Mouse (Mus musculus) granulocyte monocyte progenitor cell, adult 5-6 weeks (primary cell): ENCODE data around the gene Dtx3. TPM values are rescaled to one million over a fixed set of nuclear protein-coding genes. Genes with fewer than 3 reads are reported as not detected.

ENCODE experiments used
- ATAC-seq: replicated peaks from 2 replicates; pipeline ENCODE4 v1.8.0; 2016; ENCODE audit warnings: mild to moderate bottlenecking, moderate TSS enrichment, inconsistent platforms; ENCODE audit not compliant: poor library complexity, severe bottlenecking
- total RNA-seq, 2 experiments: library from RNA; stranded (forward) in 1 of 2; stranded (reverse) in 1 of 2; fragments of 200-712, 200-1000 nt in 1 of 2; fragments of >200 nt in 1 of 2; fragmentation: Nextera tagmentation in 1 of 2; gene quantifications; 2 replicates each; pipeline ENCODE4 v1.2.3; 2014 to 2017

Dtx3 gene
- total RNA-seq, 2 experiments from 2014 or later = 19.9 to 51.9 TPM

DNA sequence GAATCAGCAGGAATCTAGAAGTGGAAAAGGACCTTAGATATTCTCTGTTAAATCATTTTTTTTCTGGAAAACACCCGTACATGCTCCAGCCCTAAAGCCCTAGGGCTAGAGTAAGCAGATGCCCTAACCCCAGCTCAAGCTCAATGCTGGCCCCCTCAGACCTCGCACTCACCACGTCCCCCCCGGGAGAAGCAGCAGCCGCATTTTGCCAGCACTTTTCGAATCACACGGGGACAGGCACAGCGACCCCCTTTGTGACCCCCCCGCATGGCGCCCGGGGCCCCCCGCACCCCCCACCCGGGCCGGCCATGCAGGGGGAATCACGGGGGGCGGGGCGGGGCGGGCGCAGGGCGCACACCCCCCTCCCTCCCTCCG is 7.5 kb downstream of the Dtx3 start:
- no peak for ATAC-seq

DNA sequence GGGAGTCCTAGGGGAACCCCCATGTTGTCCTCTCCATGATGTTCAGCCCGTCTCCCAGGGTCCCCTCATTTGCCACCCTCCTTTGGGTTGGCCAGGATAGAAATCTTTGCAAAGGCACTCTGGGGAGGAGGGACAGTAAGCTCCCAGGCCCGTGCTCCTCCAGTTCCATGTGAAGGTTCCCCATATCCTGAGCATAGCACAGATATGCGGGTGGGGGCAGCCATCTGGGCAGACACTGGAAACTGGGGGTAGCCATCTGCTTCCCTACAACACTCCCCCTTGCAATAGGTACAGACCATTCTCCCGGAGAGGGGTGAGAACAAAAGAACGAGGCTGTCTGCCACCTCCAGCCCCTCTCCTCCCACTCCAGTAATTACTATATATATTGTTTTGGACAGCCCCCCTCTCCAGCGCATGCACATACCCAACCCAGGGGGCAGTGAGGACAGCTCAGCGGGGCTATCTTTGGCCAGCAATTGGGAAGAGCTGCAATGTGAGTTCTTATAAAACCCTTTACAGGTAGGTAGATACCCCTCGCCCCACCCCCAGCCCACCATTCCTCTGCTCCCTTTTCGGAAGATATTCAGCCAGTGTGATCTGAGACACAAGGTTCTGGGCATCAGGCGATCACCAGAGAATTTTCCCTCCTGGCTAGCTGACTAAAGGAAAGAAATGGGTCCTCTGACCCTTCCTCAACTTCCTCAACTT is 8.0 kb downstream of the Dtx3 start:
- ATAC-seq = no peak

DNA sequence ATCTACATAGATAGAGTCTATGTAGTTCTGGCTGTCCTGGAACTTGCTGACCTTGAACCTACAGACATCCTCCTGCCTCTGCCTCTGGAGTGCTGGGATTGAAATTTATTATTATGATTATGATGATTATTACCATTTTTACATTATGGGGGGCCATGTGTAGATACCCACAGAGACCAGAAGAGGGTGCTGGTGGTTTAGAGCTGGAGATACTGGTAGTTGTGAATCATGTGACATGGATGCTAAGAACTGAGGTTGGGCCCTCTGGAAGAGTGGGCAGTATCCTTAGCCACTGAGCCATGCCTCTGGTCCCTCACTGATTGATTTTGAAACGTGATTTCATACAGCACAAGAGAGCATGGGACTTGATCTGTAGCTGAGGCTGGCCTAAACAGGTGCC is 9.1 kb downstream of the Dtx3 start:
- no peak for ATAC-seq

DNA sequence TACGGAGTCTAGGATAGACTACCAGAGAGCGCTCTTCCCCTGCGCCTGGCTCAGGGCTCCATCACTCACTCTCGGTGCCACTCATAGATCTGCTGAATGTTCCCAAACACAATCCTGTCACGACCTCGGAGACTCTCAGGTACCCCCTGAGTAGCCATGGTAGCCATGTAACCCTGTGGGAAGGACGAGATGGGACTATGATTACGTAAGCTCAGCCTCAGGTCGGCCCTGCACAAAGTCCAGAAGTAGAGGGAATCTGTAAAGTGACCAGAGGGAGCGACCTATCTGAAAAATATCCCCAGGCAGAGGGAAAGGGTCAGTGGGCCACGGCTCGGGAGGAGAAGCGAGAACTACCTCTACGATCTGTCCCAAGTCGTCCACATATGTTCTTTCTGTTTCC is 10.0 kb downstream of the Dtx3 start:
- no peak for ATAC-seq

DNA sequence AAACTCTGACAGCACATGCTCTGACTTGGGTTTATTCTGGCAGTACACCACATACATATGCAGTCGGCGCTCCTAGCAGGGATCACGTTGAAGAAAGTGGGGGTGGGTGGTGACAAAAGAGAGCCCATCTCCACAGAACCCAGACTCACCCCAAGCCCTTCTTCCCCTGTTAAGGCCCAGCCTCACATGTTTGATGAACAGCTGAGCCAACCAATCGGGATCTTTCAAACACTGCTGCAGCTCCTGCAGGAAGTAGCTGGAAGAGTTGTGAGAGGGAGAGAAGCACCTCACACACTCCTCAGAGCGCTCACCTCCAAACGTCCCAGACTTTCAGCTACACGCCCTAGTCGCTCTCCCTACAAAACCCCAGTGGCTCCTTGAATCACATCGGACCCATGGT is 10.4 kb downstream of the Dtx3 start:
- no peak for ATAC-seq

DNA sequence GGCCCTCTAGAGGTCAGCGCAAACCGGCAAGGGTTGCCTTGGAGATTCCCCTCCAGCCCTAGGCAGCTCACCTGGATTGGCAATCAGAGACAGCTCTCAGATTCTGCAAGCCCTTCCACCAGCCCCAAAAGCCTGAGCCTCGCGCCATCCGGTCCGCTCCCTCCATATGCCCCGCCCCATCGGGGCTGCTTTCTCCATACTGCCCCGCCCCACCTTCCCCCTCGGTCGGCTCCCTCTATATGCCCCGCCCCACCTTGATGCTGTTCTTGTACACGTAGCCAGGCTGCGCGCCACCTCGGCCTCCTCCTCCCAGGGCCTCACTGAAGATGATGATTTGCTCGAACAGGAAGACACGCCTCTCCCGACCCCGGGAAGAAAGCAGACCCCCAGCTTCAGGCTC is 11.8 kb downstream of the Dtx3 start:
- ATAC-seq = 0 out of 2 replicates have a peak, but pooled peaks have one; percentile 9

DNA sequence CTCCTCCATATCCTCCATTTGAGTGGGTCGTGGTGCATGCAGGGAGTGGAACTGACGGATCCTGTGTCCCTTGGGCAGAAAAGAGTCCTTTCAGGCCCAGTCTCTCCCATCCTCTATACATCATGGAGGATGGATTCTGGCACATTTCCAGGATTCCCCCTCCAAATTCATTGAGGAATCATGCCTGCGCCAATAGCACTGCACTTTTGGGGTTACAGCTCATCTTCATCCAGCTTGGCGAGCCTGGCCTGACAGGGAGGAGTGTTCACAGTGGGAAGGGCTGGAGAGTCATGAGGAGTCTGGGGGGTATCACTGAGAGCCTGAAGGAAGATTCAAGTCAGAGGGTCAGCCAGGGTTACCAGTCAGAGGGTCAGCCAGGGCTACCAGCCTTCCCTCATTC is 12.9 kb downstream of the Dtx3 start:
- ATAC-seq = no peak

DNA sequence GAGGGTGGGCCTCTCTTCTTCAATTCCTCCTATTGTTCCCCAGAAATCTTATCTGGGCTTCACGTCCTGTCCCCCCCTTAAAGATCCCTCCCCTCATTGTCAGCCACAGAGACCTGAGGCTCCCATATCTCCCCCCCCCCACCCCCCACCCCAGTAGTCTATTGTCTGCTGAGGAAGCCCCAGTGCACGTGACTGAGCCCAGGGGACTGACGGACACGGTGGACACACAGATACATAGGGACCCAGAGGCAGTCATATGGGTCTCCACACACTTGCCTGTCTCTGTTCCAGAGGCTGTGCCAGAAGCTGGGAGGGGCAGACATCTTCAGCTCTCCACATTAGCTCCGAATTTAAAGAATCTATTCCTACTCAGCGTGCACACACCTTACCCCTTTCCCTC is 14.0 kb downstream of the Dtx3 start:
- ATAC-seq = no peak

DNA sequence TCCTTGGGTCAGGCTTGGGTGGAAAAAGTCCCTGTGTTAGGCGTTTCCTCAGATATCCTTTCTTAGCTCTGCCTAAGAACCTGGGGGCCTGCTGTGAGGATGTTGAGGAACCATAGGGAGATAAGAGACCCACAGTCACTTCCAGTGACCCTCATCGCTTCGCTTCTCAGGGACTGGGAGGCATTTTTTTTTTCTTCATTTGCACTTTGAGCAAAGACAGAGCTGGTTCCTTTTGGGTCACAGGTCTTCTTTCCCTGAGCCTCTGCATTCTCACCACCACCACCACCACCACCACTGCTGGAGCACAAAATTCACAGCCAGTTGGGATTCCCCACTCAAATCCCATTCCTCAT is 14.9 kb downstream of the Dtx3 start:
- no peak for ATAC-seq

DNA sequence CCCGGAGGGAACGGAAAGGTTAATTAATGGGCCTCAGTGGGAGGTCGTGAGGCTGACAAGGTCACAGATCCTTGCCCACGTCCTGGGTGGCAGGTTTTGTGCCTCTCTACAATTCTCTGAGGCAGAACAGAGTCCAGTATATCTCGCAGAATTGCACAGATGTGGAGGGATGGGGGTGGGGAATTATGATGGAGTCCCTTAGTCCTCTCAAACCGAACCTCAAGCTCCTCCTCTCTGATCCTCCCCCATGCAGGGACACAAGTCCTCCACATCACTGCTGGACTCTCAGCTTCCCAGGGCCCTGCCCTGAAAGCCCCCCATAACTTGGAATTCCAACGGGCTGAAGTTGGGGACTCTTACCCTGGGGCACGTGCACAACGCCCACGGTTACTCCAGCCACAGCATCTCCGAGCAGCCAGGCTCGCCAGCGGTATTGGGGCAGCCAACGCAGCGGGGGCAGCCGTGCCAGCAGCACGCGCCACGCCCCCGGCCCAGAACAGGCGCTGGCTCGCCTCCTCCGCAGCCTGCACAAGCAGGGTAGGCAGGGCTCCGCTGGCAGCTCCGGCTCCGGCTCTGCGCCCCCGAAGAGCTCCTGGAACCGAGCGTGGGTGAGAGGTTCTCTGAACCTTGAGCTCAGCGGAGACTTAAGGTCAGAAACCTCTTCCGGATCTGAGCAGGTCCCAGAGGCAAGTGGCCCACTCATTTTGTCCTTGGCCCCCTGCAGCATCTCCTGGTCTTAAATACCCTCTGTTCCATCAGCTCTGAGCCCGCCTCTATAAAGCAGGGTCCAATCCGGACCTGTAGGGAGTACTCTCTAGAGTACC is 15.4 kb downstream of the Dtx3 start, which contains the start of gene Slc26a10:
Gene Slc26a10 (minus strand): TSS at position 775 of the 824 bp plus-strand sequence.
- ATAC-seq = 0 out of 2 replicates have a peak, but pooled peaks have one; percentile 3

DNA sequence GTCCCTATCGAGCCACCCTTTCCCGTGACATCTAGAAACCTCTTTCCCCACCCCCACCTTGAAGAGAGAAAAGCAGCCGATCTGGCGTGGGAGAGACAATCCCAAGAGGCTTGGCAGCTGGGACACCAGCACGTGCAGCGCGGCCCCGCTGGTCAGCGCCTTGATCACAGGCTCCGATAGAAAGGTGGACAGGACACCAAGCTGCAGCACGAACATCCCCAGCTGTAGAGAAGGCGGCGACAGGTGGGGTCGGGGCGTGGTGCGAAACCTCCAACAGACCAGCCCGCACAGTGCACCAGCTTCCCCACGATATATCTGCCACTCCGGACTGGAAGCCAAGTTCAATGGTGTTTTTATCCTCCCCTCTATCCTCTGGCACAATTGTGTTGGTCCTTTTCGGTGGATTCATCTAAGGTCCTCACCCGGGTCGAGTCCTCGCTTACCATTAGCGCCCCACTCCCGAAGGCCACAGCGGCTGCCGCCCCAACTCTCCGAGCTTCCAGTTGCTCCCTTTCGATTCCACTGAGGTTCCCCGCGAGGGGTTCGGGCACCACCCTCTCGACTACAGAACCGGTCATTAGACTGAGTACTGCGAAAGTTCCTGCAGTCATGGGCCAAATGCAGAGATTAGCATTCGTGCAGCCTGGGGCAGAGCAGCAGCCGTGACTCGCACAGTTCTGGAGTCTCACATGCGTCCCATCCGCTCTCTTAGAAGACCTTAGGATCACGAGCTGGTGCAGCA is 17.1 kb downstream of the Dtx3 start:
- 0 out of 2 replicates have a peak, but pooled peaks have one; percentile 5 for ATAC-seq

DNA sequence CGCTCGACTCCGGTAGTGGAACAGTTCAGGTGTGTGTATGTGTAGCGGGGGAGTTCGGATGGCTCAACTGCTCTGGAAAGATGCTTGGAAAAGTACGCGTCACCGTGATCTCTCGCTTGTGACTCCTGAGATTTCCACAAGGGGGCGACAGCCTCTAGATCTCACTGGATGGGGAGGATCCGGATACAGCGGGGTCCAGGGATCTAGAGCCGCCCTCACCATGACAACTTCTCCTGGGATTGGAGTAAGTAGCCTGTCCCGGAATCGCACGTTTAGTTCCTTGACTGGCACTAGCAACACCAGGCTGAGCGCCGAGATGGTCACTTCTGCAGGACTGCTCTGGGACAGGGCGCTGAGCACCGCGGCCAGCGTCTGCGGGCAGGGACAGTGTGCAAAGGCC is 17.8 kb downstream of the Dtx3 start:
- ATAC-seq = peak; percentile 71

DNA sequence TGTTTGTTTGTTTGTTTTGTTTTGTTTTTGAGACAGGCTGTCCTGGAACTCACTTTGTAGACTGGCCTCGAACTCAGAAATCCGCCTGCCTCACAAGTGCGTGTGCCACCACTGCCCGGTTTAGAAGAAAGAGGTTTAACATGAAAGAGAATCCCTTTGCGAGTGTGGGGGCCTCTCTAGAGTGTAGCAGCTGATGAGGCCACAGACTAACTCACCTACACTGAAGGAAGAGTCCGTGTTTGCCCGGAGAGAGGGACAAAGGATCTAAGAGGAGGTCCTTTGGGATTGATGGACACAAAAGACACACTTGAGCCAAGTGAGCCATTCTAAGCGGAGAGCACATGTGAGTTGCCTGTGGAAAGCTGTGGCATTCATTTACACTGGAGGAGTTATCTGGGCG is 18.3 kb downstream of the Dtx3 start:
- ATAC-seq = no peak

DNA sequence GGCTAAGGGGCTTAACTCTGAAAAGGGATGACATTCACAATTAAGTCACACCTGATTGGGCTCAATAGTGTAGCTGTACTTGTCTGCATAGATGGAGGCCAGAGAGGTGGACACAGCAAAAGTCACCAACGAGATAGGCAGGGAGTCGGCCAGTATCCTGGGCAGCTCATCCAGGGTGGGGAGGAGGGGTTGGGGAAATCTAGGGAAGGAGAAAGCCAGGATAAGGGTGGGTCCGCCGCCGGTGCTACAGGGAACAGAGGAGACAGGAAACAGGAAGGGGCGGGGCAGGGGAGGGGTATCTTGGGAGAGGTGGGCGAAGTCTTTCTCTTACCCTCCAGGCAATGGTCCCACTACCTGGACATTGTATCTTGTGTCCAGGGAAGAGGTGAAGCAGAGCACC is 18.8 kb downstream of the Dtx3 start:
- ATAC-seq = no peak

DNA sequence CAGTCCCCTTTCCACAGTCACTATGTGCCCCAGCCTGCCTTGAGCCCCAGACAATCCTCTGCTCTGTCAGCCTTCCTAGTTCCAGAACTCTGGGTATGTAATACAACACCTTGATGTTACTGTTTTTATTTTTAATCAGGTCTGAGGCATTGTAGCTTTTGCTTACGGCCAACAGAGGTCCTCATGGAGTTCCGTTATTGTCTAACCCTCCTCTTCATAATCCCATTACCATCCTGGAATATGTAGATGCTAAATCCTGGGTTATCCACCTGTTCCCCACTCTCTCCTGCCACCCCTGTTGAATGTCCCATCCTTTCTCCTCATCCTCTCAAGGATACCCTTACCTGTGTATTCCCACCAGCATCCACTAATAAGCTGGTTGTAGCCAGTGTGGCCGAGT is 19.3 kb downstream of the Dtx3 start:
- ATAC-seq = no peak

DNA sequence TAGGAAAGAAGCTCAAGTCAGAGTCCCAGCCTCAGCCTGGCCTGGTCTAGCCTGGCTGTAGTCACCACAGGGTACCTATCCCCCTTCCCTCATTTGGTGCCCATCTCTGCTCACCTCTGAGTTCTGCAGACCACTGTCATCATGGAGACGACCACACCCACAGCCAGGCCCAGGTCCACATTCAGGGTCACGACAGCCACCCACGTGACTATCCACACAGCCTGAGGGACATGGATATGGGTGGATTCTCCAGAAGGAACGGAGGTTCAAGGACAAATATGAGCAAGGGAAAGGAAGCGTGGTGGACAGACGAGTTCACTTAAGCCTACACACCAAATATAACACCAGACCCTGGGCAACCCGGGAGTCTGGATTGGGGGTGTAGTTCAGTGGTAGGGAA is 21.4 kb downstream of the Dtx3 start:
- no peak for ATAC-seq

DNA sequence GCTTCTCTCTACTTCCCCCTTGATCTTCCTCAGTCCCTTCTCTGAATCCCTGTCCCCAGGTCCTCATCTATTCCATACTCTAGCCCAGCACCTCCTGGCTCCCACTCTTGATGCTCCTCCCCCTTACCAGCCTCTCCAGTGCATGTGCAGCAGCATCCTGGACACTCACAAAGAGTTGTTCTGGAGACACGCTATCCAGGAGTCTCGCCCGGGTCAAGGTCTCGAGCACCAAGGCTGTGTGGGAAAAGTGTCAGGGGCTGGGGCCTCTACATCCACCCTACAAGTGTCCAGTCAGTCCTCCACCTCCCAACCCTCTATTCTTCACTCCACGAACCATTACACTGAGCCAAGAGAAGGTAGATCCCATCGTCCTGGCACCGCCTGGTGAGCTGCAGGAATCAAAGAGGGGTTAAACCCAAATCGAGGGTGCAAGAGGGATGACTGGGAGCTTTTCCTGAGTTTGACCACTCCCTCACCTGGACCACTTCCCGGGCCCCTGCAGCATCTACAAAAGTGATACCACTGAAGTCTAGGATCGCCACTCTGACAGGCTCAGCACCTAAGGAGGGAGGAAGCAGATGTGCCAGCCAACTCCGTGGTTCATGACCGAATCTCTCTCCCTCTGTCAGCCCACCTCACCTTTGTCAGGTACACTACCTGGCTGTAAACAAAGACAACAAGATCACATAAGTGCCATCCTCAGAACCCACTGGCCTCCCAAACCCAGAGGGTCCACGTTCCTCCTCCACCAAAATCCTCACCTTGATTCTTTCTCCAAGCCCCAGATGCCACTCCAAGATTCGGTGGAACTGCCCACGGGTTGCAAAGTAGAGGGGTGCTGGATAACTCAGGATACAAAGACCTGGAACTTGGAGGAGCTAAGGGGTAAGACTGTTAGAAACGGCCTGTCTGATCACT is 22.1 kb downstream of the Dtx3 start:
- no peak for ATAC-seq

DNA sequence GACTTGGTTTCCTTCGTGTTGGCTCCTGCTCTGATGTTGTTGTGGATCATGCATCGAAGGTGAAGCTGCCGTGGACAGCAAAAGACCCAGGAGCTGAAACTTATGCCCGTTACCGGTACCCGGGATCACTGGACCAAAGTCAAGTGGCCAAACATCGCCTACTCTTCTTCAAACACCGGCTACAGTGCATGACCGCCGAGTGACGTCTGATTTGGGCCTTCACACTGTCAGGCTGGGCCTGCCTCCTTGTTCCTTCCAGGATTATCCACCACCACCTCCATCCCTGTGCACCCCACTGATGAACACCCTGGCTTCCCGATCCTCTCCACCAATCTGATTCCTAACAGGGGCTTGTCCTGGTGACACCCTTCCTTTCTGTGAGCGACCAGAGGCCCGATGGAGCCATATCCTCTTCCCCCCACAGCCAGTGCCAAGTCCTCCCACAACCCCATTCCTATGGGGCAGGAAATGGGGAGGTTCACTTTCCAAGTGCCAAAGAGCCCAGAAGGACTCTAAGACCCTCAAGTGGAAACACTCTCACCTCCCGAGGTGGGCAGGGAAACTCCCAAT is 23.8 kb downstream of the Dtx3 start:
- no peak for ATAC-seq

DNA sequence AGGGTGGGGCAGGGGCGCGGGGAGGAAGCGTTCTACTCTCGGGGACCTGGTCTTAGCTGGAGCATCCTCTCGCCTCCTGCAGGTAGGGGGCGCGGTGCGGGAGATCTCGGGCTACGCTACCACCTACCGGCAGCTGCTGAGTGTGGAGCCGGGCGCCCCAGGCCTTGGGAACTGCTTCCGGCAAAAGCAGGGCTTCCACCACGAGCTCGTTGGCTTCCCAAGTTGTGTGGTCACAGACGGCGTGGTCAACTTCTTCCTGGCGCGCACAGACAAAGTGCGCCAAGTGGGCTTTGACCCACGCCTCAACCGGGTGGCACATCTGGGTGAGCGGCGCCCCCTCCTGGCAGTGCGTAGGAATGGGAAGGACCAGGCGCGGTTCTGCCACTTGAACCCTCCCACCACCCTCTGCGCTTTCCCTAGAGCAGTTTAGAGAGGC is 24.7 kb downstream of the Dtx3 start:
- ATAC-seq = peak; percentile 76

DNA sequence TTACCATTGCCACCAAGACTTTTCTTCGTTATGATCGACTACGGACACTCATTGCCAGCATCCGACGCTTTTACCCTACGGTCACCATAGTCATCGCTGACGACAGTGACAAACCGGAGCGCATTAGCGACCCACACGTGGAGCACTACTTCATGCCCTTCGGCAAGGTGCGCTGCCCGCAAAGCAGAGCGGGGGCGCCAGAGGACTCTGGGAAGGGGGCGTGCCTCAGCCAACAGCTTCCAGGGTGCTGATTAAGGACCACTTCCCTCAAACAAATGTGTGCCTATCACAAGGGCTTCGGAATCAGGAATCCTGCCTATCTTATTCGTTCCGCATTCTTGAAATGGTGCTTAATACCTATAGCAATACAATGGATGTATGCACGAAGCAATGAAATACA is 25.5 kb downstream of the Dtx3 start:
- no peak for ATAC-seq
